In the genomic region with DNA sequence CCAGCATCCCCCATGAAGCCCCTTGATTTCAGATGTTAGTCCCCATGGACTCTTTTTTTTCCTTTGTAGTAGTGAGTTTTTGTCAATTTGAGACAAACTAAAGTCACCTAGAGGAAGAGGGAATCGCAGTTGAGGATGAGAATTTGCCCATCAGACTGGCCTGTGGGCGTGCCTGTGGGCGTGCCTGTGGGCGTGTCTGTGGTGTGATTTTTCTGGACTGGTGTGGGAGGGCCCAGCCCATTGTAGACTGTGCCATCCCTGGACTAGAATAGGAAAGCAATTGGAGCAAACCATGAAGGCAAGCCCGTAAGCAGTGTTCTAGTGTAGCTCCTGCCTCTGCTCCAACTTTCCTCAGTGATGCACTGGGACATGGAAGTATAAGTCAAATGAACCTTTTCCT, we compare ENCODE assay signal across 13 mouse cellular contexts. TPM values are rescaled to one million over a fixed set of nuclear protein-coding genes. Genes with fewer than 3 reads are reported as not detected.
DNase-seq lines count a peak whose midpoint lies in the region; ATAC-seq and TF ChIP-seq lines count a peak whose summit lies in the region.
"Had no signal": no experiment of that assay in that cellular context is flagged by ENCODE, and none has a peak within 500 bp of the region (broad histone marks: within the 10 kb centered on the region; RNA-seq: fewer than 3 reads in every experiment).

No protein-coding gene starts in this region.

- peak; percentile 48 to 58 for DNase-seq in kidney, postnatal 4 days
- no peak for DNase-seq in ES-E14 (ENCODE audit: low read depth, low spot score)
- DNase-seq in adrenal gland, postnatal 25 days = peak; percentile 37
- DNase-seq in liver, postnatal 0 days = peak; percentile 74
- no peak for DNase-seq in right cerebral cortex, postnatal 36 days (ENCODE audit: low spot score in 2 of 2)
- no peak for DNase-seq in right cerebral cortex, postnatal 14 days
- DNase-seq: cerebellum, postnatal 14 days had no signal

- H3K36me3 ChIP-seq in kidney, embryonic 15.5 days = peaks cover 2% of the 10 kb centered on the region; the same call in 1 of the 2 replicates
- 0 out of 2 replicates have a peak, but pooled peaks cover 3% of the 10 kb centered on the region for H3K36me3 ChIP-seq in ES-E14 (ENCODE audit: control insufficient read depth, insufficient read depth, low read length, poor library complexity, severe bottlenecking)
- no peaks in the 10 kb centered on the region for H3K36me3 ChIP-seq in liver, postnatal 0 days (replicated peaks; ENCODE audit: insufficient read depth, low read length)
- H3K36me3 ChIP-seq: heart, embryonic 15.5 days; limb, embryonic 12.5 days had no signal

- no peak overlapping the region for H3K9ac ChIP-seq in kidney, embryonic 15.5 days
- H3K9ac ChIP-seq in ES-E14 (ENCODE audit: insufficient read depth, low read depth, low read length, poor library complexity, severe bottlenecking) = no peak overlapping the region
- H3K9ac ChIP-seq in liver, postnatal 0 days (replicated peaks) = no peak overlapping the region
- H3K9ac ChIP-seq: heart, embryonic 15.5 days; limb, embryonic 12.5 days had no signal

- no peak for TF ChIP-seq CTCF in liver, postnatal 0 days (IDR thresholded peaks at IDR 0.05; ENCODE audit: low read depth)

- no peak overlapping the region for H3K4me2 ChIP-seq in kidney, embryonic 15.5 days
- H3K4me2 ChIP-seq in liver, postnatal 0 days (ENCODE audit: low read depth, low read length) = no peak overlapping the region
- H3K4me2 ChIP-seq: heart, embryonic 15.5 days; limb, embryonic 12.5 days had no signal

- no peaks in the 10 kb centered on the region for H3K9me3 ChIP-seq in kidney, embryonic 15.5 days (replicated peaks)
- no peaks in the 10 kb centered on the region for H3K9me3 ChIP-seq in ES-E14 (ENCODE audit: control insufficient read depth, insufficient read depth, low read depth, low read length)
- no peaks in the 10 kb centered on the region for H3K9me3 ChIP-seq in liver, postnatal 0 days (ENCODE audit: low read length)
- H3K9me3 ChIP-seq: heart, embryonic 15.5 days; limb, embryonic 12.5 days had no signal

- ATAC-seq in kidney, embryonic 15.5 days (replicated peaks; ENCODE audit: low FRiP score) = no peak
- no peak for ATAC-seq in liver, postnatal 0 days
- ATAC-seq: inflammation-experienced regulatory T-cells, adult 6 months had no signal

- no peak overlapping the region for H3K4me3 ChIP-seq in kidney, embryonic 15.5 days (replicated peaks)
- H3K4me3 ChIP-seq in ES-E14 (ENCODE audit: insufficient read depth in 1 of 2, low read depth in 1 of 2, low read length in 2 of 2, poor library complexity in 1 of 2, severe bottlenecking in 1 of 2) = peak overlapping the region in 1 of 2 experiments; percentile 25; a peak in 1 of 4 replicates
- H3K4me3 ChIP-seq in liver, postnatal 0 days (ENCODE audit: low read depth, low read length) = no peak overlapping the region
- H3K4me3 ChIP-seq: erythroblast, embryonic 14.5 days; heart, embryonic 15.5 days; limb, embryonic 12.5 days had no signal

- no peaks in the 10 kb centered on the region for H3K27me3 ChIP-seq in kidney, embryonic 15.5 days
- no peaks in the 10 kb centered on the region for H3K27me3 ChIP-seq in liver, postnatal 0 days (ENCODE audit: insufficient read depth, low read length)
- H3K27me3 ChIP-seq: heart, embryonic 15.5 days; limb, embryonic 12.5 days had no signal

- H3K4me1 ChIP-seq in kidney, embryonic 15.5 days = peaks cover 12% of the 10 kb centered on the region
- peaks cover 0 to 3% of the 10 kb centered on the region in 2 experiments; a peak in 2 of 4 replicates for H3K4me1 ChIP-seq in ES-E14 (ENCODE audit: control insufficient read depth in 2 of 2, insufficient read depth in 2 of 2, low read length in 2 of 2, poor library complexity in 1 of 2)
- H3K4me1 ChIP-seq in liver, postnatal 0 days (ENCODE audit: insufficient read depth) = peaks cover 11% of the 10 kb centered on the region

- in situ Hi-C loops in ES-E14 (cut with MboI; ENCODE audit: low sequenced_read_pairs in 2 of 2, unreplicated experiment in 2 of 2) = no loop called here

- TF ChIP-seq EP300 in liver, postnatal 0 days (IDR thresholded peaks at IDR 0.05; ENCODE audit: low read depth) = no peak

- H3K27ac ChIP-seq in kidney, embryonic 15.5 days = no peak overlapping the region
- H3K27ac ChIP-seq in ES-E14 (ENCODE audit: insufficient read depth, low read depth, low read length, poor library complexity, severe bottlenecking) = no peak overlapping the region
- H3K27ac ChIP-seq in liver, postnatal 0 days (ENCODE audit: low read depth) = no peak overlapping the region
- H3K27ac ChIP-seq: heart, embryonic 15.5 days; limb, embryonic 12.5 days; macrophage had no signal

- 46% methylated on average over 5 of the region's 5 CpGs for WGBS in kidney, embryonic 15.5 days
- WGBS in liver, postnatal 0 days (ENCODE audit: insufficient replicate concordance) = 54% methylated on average over 5 of the region's 5 CpGs

TF ChIP-seq in ES-E14, 5 proteins besides CTCF, POLR2A, EP300 and RAD21:
- no peak for TF ChIP-seq CHD2 (IDR thresholded peaks at IDR 0.05; ENCODE audit: low read depth, low read length)
- TF ChIP-seq MAFK (IDR thresholded peaks at IDR 0.05; ENCODE audit: insufficient read depth, low read depth, low read length) = no peak
- TF ChIP-seq ZNF384 (IDR thresholded peaks at IDR 0.05; ENCODE audit: low read depth, low read length) = peak; percentile 87
- no peak for TF ChIP-seq HCFC1 (IDR thresholded peaks at IDR 0.05; ENCODE audit: borderline replicate concordance, insufficient read depth, low read length)
- TF ChIP-seq ZC3H11A (IDR thresholded peaks at IDR 0.05; ENCODE audit: borderline replicate concordance, low read depth, low read length) = no peak

RNA-seq across cellular contexts. Expression of a gene that starts 3.4 kb away (rescaled TPM):
- polyA plus RNA-seq in kidney, embryonic 15.5 days (2015; fragmentation: Nextera tagmentation; extraction: Ambion mirVana) = 235 and 241 TPM in 2 replicates
- 152 and 171 TPM in 2 replicates for total RNA-seq in ES-E14 (2012; rRNA removed)
- total RNA-seq in adrenal gland, postnatal 25 days (2021) = 313 and 323 TPM in 2 replicates
- 119 and 125 TPM in 2 replicates for polyA plus RNA-seq in liver, postnatal 0 days (2015; fragmentation: Nextera tagmentation; extraction: Ambion mirVana)

RNA-seq across cellular contexts. Expression of a gene that starts 37.7 kb away (rescaled TPM):
- 9.0 and 9.3 TPM in 2 replicates for polyA plus RNA-seq in kidney, embryonic 15.5 days (2015; fragmentation: Nextera tagmentation; extraction: Ambion mirVana)
- total RNA-seq in ES-E14 (2012; rRNA removed) = 9.3 and 11.9 TPM in 2 replicates
- total RNA-seq in adrenal gland, postnatal 25 days (2021) = 12.9 and 13.7 TPM in 2 replicates
- 9.7 and 10.0 TPM in 2 replicates for polyA plus RNA-seq in liver, postnatal 0 days (2015; fragmentation: Nextera tagmentation; extraction: Ambion mirVana)

Comparison
In these comparisons a context has a peak if more than half of its experiments do, and no peak if none do; other contexts are left out.
1. DNase-seq: peak in kidney, postnatal 4 days (2 of 2), adrenal gland, postnatal 25 days (single experiment) and liver, postnatal 0 days (single experiment); none in ES-E14 (single experiment), right cerebral cortex, postnatal 36 days (0 of 2) and right cerebral cortex, postnatal 14 days (single experiment).